Mouse (Mus musculus): ENCODE measurements at regions not wholly inside any gene's neighbourhood (a gene's known extent, or its start where the extent isn't known, plus 50 kb on each side); places are given as distances from the start of the nearest gene placed in this dataset.

DNA sequence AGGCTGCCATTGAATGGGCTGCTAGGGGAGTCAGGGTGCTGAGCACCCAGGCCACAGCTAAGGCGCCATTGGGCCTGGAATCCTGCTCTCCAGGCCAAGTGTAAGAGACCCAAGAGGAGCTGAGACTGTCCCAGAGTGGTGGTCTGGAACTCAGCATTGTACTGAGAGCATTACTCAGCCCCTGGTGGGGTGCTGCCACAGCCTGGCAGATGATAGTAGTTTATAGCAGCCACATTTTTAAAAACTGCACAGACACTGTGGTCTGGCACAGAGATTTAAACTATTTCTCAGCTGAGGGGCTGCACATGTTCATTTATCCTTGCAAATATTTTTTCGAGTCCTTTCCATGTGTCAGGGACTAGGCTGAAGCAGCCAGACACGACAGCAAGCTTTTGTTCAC is 117.3 kb upstream of the Prok2 start:
- TF ChIP-seq HCFC1 (IDR thresholded peaks at IDR 0.05; ENCODE audit: borderline replicate concordance, insufficient read depth, low read length), result no peak
- no peak for TF ChIP-seq MAFK (IDR thresholded peaks at IDR 0.05; ENCODE audit: insufficient read depth, low read depth, low read length)
